Mouse (Mus musculus) CH12.LX (cell line): Measurements from ENCODE around the gene Hinfp.

Experiments
- CTCF ChIP-seq, 2 experiments: IDR thresholded peaks in 1 of 2; conservative IDR thresholded peaks in 1 of 2; 2 replicates each; pipeline ENCODE4 v1.5.1; 2011 to 2012; ENCODE audit warnings: low read depth in 2 of 2, low read length in 2 of 2, improper control_type of control experiment in 1 of 2, inconsistent platforms in 1 of 2, mild to moderate bottlenecking in 1 of 2, moderate library complexity in 1 of 2
- E2F4 ChIP-seq: IDR thresholded peaks from 2 replicates; pipeline ENCODE4 v1.6.1; 2011; ENCODE audit warnings: low read depth, low read length, improper control_type of control experiment; ENCODE audit not compliant: insufficient replicate concordance
- EP300 ChIP-seq: IDR thresholded peaks from 2 replicates; pipeline ENCODE4 v1.6.1; 2011; ENCODE audit warnings: low read length, improper control_type of control experiment
- GABPA ChIP-seq: IDR thresholded peaks from 2 replicates; pipeline ENCODE4 v1.6.1; 2012; ENCODE audit warnings: low read depth, low read length, improper control_type of control experiment, inconsistent platforms; ENCODE audit not compliant: insufficient replicate concordance
- PAX5 ChIP-seq: IDR thresholded peaks from 2 replicates; pipeline ENCODE4 v1.6.1; 2012; ENCODE audit warnings: low read length, inconsistent platforms, mixed read lengths
- POLR2A ChIP-seq: IDR thresholded peaks from 2 replicates; pipeline ENCODE4 v1.6.1; 2011; ENCODE audit warnings: low read depth, mild to moderate bottlenecking, improper control_type of control experiment, low read length
- SIN3A ChIP-seq: IDR thresholded peaks from 2 replicates; pipeline ENCODE4 v1.6.1; 2012; ENCODE audit warnings: low read length, improper control_type of control experiment, inconsistent platforms
- TBP ChIP-seq: conservative IDR thresholded peaks from 2 replicates; pipeline ENCODE4 v1.6.1; 2011; ENCODE audit warnings: low read depth, low read length, improper control_type of control experiment
- ZMIZ1 ChIP-seq: IDR thresholded peaks from 2 replicates; pipeline ENCODE4 v1.6.1; 2012; ENCODE audit warnings: low read depth, mild to moderate bottlenecking, inconsistent platforms, low read length, improper control_type of control experiment
- ZNF384 ChIP-seq: IDR thresholded peaks from 2 replicates; pipeline ENCODE4 v1.6.1; 2012; ENCODE audit warnings: low read depth, low read length, improper control_type of control experiment, inconsistent platforms

DNA sequence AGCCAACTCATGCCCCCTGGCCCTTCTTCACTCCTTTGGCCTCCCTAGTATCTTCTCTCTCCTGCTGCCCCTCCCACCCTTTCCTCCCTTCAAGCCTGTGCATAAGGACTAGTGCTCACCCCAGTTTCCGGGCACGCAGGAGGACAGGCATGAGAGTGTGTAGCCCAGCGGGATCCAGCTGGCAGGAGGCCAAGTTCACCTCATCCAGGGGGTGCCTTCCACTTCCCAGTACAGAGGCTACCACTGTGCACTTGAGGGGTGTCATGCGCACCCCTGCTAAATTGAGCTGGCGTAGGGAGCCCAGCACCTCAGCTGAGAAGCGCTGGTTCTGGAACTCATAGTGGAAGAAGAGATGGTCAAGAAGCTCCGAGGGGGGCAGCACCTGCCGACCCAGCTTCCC lies 49.3 kb downstream of the Hinfp start:
- TF ChIP-seq EP300: no peak
- TF ChIP-seq GABPA: no peak
- TF ChIP-seq E2F4: no peak
- TF ChIP-seq ZNF384: no peak
- TF ChIP-seq ZMIZ1: no peak
- no peak for TF ChIP-seq PAX5
- TF ChIP-seq SIN3A: no peak
- no peak for TF ChIP-seq TBP
- TF ChIP-seq CTCF (conservative IDR thresholded peaks at IDR 0.05 in 1 of 2, IDR thresholded peaks at IDR 0.05 in 1 of 2; ENCODE audit: low read depth in 2 of 2, low read length in 2 of 2): no peak
- no peak for TF ChIP-seq POLR2A
